Mouse (Mus musculus) embryo, embryonic 10 days (tissue): ENCODE measurements around the gene Prdx3.
A peak's percentile ranks its signal among the peaks of the same experiment; 100 is the strongest.

Source experiments
- DNase-seq: peaks from one replicate; pipeline ENCODE4 v3.0.0-alpha.2; 2015; ENCODE audit warnings: low spot score

Prdx3 gene

DNA sequence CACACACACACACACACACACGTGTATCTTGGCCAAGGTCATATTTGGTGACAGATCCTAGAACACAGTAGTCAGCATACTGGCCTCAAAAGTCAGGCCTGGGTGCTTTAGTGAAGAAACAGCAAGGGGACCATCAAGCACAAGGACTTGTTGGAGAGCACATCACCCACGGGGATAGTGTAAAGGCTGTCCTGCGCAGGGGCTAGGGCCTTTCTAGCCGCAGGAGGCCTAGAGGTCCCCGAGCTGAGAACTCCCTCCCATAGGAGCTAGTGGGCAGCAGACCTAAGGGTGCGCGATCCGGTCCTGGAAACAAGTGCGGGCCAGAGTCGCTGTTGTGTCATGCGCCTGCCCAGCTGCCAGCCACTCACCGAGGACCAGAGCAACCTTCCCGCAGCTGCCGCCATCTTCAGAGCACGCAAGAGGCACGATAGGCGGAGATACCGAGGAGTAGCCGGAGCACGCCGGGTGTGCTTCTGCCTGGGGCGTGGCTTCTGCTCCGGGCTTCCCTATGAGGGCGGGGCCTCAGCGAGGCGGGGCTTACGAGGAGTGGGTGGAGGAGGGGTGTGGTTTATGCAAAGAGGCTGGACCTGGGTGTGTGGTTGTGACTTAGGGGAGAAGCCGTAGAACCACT lies at the start of gene Prdx3:
Gene Prdx3, minus strand, starts transcription at position 493 of the 631 bp plus-strand sequence.
- peak; percentile 96 for DNase-seq

DNA sequence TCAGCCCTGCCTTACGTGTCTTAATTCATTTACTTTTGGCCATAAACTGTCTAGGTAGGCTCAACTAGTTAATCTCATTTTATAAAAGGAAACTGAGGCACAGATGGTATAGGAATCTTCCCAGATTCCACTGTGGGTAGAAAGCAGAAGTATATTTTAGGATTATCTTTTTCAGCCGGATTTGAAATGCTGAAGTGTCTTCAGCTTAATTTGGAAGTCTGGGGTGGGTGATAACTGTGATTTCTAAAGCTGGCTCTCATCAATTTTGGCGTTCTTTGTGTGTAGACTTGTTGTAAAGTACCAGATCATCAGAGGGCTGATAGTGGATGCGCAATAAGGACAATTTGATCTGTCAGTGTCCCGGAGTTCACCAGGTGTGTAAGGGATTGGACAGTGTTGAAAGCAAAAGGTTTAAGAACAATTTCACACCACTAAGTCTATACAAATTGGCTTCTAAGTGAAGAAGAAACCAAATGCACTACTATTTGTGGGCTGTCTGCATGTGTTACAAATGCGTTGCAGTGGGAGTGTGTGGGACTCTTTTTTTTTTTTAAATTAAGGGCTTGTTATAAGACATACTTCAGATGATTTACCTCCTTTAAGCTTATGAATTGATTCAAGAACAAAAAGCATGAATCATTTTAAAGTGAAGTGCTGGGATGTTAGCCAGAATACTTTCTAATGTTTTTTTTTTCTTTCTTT lies 42.7 kb upstream of the Prdx3 start:
- no peak for DNase-seq

GRCm38 (mm10) chr19:60915862-60916261 lies 41.5 kb upstream of the Prdx3 start:
- no peak for DNase-seq

DNA sequence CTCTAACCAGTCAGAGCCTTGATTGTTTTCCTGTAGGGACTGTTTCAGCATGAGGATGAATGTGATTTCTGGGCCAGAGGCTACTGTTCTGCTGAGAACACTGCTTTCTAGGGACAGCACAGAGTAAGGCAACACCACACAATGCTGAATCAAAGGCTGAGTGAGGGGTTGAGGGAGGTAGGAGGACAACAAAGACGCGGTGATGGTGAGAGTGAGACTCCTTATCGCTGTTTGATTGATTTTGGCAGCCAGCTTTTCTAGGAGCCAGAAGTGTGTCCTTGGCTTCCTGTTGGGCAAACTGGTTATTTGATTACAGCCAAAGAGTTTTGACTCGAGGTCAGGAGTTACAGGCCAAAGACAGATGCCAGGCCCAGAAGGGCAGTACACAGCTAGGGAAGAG lies 40.9 kb upstream of the Prdx3 start:
- DNase-seq, result no peak

DNA sequence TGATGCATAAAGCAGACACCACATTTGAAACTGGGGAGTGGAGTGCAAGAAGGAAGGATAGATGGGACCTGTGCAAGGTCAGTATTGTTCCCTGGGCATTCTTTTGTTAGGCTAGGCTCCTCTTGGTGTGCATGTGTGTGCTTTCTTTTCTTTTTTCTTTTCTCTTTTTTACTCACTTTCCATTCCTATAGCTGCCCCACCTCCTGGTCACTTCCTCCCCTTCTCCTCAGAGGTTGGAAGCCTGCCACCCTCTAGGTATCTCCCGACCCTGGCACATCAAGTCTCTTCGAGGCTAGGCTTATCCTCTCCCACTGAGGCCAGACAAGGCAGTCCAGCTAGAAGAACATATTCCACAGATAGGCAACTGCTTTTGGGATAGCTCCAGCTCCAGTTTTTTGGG lies 37.3 kb upstream of the Prdx3 start:
- no peak for DNase-seq

GRCm38 (mm10) chr19:60910304-60910703 lies 35.9 kb upstream of the Prdx3 start:
- DNase-seq, result no peak

DNA sequence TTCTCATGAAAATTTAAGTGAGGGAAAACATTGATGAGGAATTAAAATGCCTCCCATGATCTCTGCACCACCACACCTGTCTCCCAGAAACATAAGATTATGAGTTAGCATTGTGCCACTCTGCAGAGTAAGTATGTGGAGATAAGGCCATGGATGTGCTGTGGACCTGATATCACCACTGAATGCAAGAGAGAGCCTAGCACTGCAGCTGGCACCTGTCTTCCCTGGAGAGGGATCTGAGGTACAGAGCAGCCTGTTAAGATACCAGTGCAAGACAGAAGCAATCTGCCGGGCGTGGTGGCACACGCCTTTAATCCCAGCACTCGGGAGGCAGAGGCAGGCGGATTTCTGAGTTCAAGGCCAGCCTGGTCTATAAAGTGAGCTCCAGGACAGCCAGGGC lies 31.1 kb upstream of the Prdx3 start:
- no peak for DNase-seq

DNA sequence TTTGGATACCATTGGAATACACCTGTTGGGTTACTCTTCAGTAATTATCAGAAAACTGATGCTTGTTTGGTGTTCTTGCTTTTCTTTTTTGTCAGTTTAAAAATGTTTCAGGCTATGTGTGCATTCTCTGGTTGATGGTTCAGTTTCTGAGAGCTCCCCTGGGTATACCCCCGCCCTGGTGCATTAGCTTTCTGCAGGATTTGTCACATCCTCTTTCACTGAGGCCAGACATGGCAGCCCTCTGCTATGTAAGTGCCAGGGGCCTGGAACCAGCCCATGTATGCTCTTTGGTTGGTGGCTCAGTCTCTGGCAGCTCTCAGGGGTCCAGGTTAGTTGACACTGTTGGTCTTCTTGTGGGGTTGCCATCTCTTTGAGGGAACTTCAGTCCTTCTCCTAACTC lies 29.6 kb upstream of the Prdx3 start:
- no peak for DNase-seq

- DNase-seq, result no peak
Measured at GRCm38 (mm10) chr19:60903139-60903538, 28.8 kb upstream of the Prdx3 start.

GRCm38 (mm10) chr19:60895251-60895880 lies 21.0 kb upstream of the Prdx3 start:
- no peak for DNase-seq

GRCm38 (mm10) chr19:60891934-60892547 lies 17.7 kb upstream of the Prdx3 start:
- DNase-seq, result peak; percentile 80

GRCm38 (mm10) chr19:60891123-60891470 lies 16.7 kb upstream of the Prdx3 start:
- no peak for DNase-seq

DNA sequence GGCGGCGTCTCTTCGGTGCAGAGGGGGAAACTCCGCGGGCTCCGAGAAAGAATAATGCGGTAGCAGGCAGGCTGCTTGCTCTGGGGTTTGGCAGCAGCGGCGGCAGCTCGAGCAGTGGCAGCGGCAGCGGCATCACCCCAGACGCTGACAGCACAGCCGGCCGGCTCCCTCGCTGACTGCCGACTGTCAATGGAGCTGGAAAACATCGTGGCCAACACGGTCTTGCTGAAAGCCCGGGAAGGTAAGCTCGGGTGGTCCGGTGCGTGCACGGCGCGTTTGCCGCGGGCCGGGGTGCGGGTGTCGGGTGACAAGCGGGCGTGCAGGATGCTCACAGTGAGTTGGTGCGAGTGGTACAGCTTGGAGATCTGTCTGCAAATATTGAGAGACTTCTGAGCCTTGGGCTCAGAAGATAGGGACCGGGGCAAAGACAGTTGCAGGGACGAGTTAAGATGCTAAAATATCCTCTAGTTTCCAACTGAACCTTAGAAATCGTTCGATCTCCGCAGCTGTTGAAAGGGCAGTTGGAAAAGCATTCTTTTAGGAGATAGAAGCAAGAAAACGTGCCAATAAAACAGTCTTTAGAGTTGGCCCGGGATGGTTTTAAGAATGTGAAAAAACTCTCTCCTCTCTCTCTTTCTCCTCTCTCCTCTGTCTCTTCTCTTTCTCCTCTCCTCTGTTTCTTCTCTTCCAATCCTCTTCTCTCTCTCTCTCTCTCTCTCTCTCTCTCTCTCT lies 16.2 kb upstream of the Prdx3 start:
- DNase-seq, result peak; percentile 72

GRCm38 (mm10) chr19:60889714-60890315 lies 15.5 kb upstream of the Prdx3 start, which contains the start of gene Grk5:
Gene Grk5 (plus strand): TSS chr19:60889749.
- DNase-seq, result peak; percentile 96

GRCm38 (mm10) chr19:60889101-60889713 lies 14.9 kb upstream of the Prdx3 start:
- peak; percentile 68 for DNase-seq

DNA sequence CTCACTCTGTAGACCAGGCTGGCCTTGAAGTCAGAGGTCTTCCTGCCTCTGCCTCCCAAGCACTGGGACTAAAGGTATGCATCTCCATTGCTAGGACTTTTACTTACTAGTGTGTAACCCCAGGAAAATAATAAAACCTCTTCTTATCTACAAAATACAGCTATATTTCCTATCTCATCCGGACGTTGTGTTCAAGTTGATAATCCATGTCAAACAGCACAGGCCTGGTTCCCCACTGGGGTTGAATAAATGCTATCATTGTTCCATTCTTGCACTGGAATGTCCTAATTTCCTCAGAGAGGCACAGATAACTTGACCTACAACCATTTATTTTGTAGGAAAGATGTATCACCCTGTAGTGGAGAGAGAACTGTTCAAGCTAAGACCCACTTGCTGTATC lies 13.3 kb upstream of the Prdx3 start:
- DNase-seq, result no peak

GRCm38 (mm10) chr19:60883129-60883528 lies 8.8 kb upstream of the Prdx3 start:
- DNase-seq, result peak; percentile 57

- DNase-seq, result peak; percentile 14
Measured at GRCm38 (mm10) chr19:60873501-60873900, 855 bp downstream of the Prdx3 start.

GRCm38 (mm10) chr19:60872272-60872671 lies 2.1 kb downstream of the Prdx3 start:
- DNase-seq, result no peak

- no peak for DNase-seq
Measured at GRCm38 (mm10) chr19:60871366-60871765, 3.0 kb downstream of the Prdx3 start.

GRCm38 (mm10) chr19:60870489-60870888 lies 3.9 kb downstream of the Prdx3 start:
- no peak for DNase-seq
